Mouse (Mus musculus) G1E (cell line): ENCODE results near the gene Ugt1a6b.

ENCODE experiments used
- CTCF ChIP-seq: IDR thresholded peaks from 2 replicates; pipeline ENCODE4 v1.5.1; 2012; ENCODE audit warnings: low read depth, low read length, inconsistent platforms, mixed read lengths
- GATA1 ChIP-seq: IDR thresholded peaks from 2 replicates; pipeline ENCODE4 v1.6.1; 2012; ENCODE audit warnings: borderline replicate concordance, low read length, inconsistent platforms, mixed read lengths
- GATA2 ChIP-seq: IDR thresholded peaks from 2 replicates; pipeline ENCODE4 v1.6.1; 2012; ENCODE audit warnings: low read depth, low read length, inconsistent platforms, borderline replicate concordance

DNA sequence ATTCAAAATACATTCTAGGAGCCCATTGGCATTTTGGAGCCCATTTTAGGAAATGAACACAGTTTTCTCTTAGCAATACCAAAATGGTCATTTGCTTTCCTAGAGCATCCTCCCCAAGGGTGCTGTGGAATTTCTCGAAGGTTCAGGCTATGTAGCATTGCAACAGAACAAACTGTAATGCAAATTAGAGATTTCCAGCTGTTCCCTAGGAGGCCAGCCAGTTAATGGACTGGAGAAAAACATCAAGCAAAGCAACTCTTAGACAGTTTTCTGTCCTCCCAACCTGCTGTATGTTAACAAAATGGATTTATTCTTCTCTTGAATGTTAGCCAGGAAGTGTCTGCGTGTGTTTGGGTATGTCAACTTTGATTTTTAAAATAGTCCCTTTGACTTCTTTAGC lies 33.6 kb downstream of the Ugt1a6b start:
- TF ChIP-seq CTCF (no peak), GATA2 (no peak), GATA1 (no peak)
